Mouse (Mus musculus) testis, adult 10 weeks (tissue): ENCODE data around the gene Il17rd. TPM values are rescaled to one million over a fixed set of nuclear protein-coding genes. Genes with fewer than 3 reads are reported as not detected.

Experiments
- polyA plus RNA-seq: library from polyadenylated mRNA; stranded (reverse); fragments of 350-450 nt; fragmentation: Illumina TruSeq; extraction: RNeasy Lipid Tissue Mini Kit (QIAGEN cat#74804); gene quantifications from one replicate; pipeline ENCODE4 v1.2.3, GENCODE M21; 2014; ENCODE audit warnings: low read depth, low replicate concordance

Gene Il17rd
- 3.5 TPM for polyA plus RNA-seq

GRCm38 (mm10) chr14:27038783-27039182 lies at the start of gene Il17rd:
Gene Il17rd (plus strand): TSS chr14:27038941.

DNA sequence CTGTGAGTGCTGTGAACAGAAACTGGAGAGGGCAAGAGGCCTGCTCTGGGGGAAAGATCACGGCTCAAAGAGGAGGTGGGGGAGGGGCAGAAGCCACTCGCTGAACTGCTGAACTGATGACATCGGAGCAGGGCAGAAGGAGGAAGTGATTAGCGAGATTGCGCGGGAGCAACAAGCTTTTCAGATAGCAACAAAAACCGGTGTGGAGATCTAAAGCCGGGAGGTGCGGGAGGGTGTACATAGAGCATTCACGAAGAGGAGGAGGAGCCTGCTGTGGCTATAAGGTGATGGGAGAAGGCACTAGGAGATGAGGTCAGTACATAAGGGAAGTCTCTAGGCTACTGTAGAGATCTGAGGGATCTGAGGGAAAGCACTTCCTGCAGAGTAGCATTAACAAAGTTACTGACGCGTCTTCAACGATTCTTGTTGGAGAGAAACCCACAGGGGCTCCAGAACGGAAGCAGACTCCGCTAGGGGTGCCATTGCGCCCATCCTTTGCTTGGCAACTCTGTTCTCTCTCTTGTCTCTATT lies 44.5 kb upstream of the Il17rd start, which contains the start of gene Hesx1:
Hesx1 (plus strand) TSS at position 206 of the 531 bp plus-strand sequence.

DNA sequence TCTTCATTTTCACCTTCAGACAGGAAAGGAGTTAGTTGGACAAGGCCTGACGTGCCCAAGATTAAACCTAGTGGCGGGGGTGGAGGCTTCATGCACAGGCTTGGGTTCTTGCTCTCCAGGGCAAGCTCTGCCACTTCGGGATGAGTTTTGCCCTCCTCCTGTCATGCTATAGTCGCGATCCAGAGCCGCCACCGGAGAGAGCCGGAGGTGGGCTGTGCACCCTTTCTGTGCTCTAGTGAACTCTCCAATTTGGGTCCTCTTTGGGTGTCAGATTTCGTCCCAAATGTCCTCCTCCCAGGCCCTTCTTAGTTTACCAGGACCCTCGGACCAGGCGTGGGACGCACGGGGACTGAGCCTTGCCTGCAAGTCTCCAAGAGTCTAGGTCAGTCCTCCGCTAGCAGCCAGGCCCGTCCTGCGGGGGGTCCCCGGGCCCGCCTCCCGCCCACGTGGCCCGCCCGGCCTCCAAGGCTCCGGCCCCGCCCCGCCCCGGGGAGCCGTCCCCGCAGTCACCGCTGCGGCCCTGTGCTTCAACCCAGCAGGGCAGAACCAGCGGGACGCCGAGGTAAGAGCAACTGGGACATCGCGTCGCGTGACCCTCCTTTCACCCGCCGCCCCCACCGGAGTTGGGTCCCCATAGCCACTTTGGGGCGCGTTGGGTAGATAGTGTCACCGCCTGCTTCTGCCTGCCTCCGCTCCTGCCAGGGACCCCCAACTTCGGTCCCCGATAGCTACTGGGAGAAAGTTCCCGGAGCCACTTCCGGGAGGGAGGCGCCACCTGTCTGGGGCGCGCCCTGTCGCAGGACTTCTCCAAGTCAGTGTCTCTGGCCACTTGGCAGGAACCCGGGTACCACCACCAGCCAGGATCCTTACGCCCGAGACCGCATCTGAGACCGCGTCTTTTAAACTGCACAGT lies 75.9 kb downstream of the Il17rd start, which contains the start of gene Arhgef3:
Arhgef3 (plus strand) TSS at position 538 of the 913 bp plus-strand sequence.

Other genes with a start within 250 kb of the Il17rd start
- gene Asb14, start 144.4 kb upstream of the Il17rd start, polyA plus RNA-seq = 4.9 TPM
- gene Appl1, start 67.7 kb upstream of the Il17rd start, polyA plus RNA-seq = 37.9 TPM
- not detected for gene Hesx1, start 44.5 kb upstream of the Il17rd start, polyA plus RNA-seq
- 13.1 TPM for gene Arhgef3, start 76.0 kb downstream of the Il17rd start, polyA plus RNA-seq